Mouse (Mus musculus): Measurements from ENCODE around the gene Zfp507. TPM values are rescaled to one million over a fixed set of nuclear protein-coding genes. Genes with fewer than 3 reads are reported as not detected.

Zfp507 gene
- polyA plus RNA-seq, 1 experiment from 2014 or later = 18.8 TPM

- no peaks in the 10 kb centered on the region for H3K4me1 ChIP-seq
- no peak overlapping the region for H3K9ac ChIP-seq
- H3K9me3 ChIP-seq (replicated peaks) = no peaks in the 10 kb centered on the region
- 0 out of 2 replicates have a peak, but pooled peaks have one; percentile 29 for ATAC-seq (ENCODE audit: insufficient number of reproducible peaks, low FRiP score, low TSS enrichment, low read depth)
- no peak overlapping the region; the same call in 1 of the 2 replicates for H3K27ac ChIP-seq (replicated peaks)
- peaks cover 20% of the 10 kb centered on the region for H3K36me3 ChIP-seq
- WGBS = 57% methylated on average over 14 of the region's 14 CpGs
- no peak overlapping the region for H3K4me2 ChIP-seq (replicated peaks)
- no peaks in the 10 kb centered on the region for H3K27me3 ChIP-seq
- H3K4me3 ChIP-seq (replicated peaks) = no peak overlapping the region
Measured at GRCm38 (mm10) chr7:35733313-35734050, 69.3 kb downstream of the Zfp507 start.

GRCm38 (mm10) chr7:35732585-35733059, 70.2 kb downstream of the Zfp507 start:
- no peak overlapping the region for H3K27ac ChIP-seq (replicated peaks)
- no peak overlapping the region for H3K4me2 ChIP-seq (replicated peaks)
- no peak overlapping the region for H3K4me3 ChIP-seq (replicated peaks)
- no peak for ATAC-seq (ENCODE audit: insufficient number of reproducible peaks, low FRiP score, low TSS enrichment, low read depth)
- no peaks in the 10 kb centered on the region for H3K27me3 ChIP-seq
- H3K4me1 ChIP-seq = no peaks in the 10 kb centered on the region
- WGBS = 73% methylated on average over 9 of the region's 10 CpGs
- peaks cover 22% of the 10 kb centered on the region for H3K36me3 ChIP-seq
- no peaks in the 10 kb centered on the region for H3K9me3 ChIP-seq (replicated peaks)
- no peak overlapping the region for H3K9ac ChIP-seq

GRCm38 (mm10) chr7:35729621-35730031, 73.2 kb downstream of the Zfp507 start:
- H3K4me2 ChIP-seq (replicated peaks) = no peak overlapping the region
- no peaks in the 10 kb centered on the region for H3K27me3 ChIP-seq
- no peak for ATAC-seq (ENCODE audit: insufficient number of reproducible peaks, low FRiP score, low TSS enrichment, low read depth)
- no peaks in the 10 kb centered on the region for H3K4me1 ChIP-seq
- 80% methylated on average over 9 of the region's 9 CpGs for WGBS
- H3K4me3 ChIP-seq (replicated peaks) = no peak overlapping the region
- H3K9ac ChIP-seq = no peak overlapping the region
- no peak overlapping the region for H3K27ac ChIP-seq (replicated peaks)
- H3K36me3 ChIP-seq = peaks cover 27% of the 10 kb centered on the region
- no peaks in the 10 kb centered on the region for H3K9me3 ChIP-seq (replicated peaks)

GRCm38 (mm10) chr7:35728376-35728775, 74.4 kb downstream of the Zfp507 start:
- peaks cover 33% of the 10 kb centered on the region for H3K36me3 ChIP-seq
- ATAC-seq (ENCODE audit: insufficient number of reproducible peaks, low FRiP score, low TSS enrichment, low read depth) = no peak
- 88% methylated on average over 12 of the region's 12 CpGs for WGBS

GRCm38 (mm10) chr7:35723035-35723434, 79.8 kb downstream of the Zfp507 start:
- H3K4me2 ChIP-seq (replicated peaks) = no peak overlapping the region
- ATAC-seq (ENCODE audit: insufficient number of reproducible peaks, low FRiP score, low TSS enrichment, low read depth) = no peak
- peaks cover 58% of the 10 kb centered on the region for H3K36me3 ChIP-seq
- no peaks in the 10 kb centered on the region for H3K4me1 ChIP-seq
- H3K27me3 ChIP-seq = no peaks in the 10 kb centered on the region
- WGBS = 93% methylated on average over 2 of the region's 2 CpGs
- H3K9me3 ChIP-seq (replicated peaks) = no peaks in the 10 kb centered on the region
- H3K4me3 ChIP-seq (replicated peaks) = no peak overlapping the region
- no peak overlapping the region for H3K9ac ChIP-seq
- H3K27ac ChIP-seq (replicated peaks) = no peak overlapping the region

More at GRCm38 (mm10) chr7:35728376-35728775, 74.4 kb downstream of the Zfp507 start:
- H3K27ac ChIP-seq (replicated peaks) = no peak overlapping the region
- H3K27me3 ChIP-seq = no peaks in the 10 kb centered on the region
- no peak overlapping the region for H3K4me2 ChIP-seq (replicated peaks)
- H3K4me1 ChIP-seq = no peaks in the 10 kb centered on the region
- no peaks in the 10 kb centered on the region for H3K9me3 ChIP-seq (replicated peaks)
- no peak overlapping the region for H3K4me3 ChIP-seq (replicated peaks)
- H3K9ac ChIP-seq = no peak overlapping the region

Other genes starting within 250 kb of the Zfp507 start
- 49.5 and 50.0 TPM in 2 replicates for gene Nudt19, start 246.7 kb downstream of the Zfp507 start, polyA plus RNA-seq (2015; fragmentation: Nextera tagmentation; extraction: Ambion mirVana)
- 0.19 and 0.20 TPM in 2 replicates for gene Rgs9bp, start 217.4 kb downstream of the Zfp507 start, polyA plus RNA-seq (2015; fragmentation: Nextera tagmentation; extraction: Ambion mirVana)
- gene Ankrd27, start 216.8 kb downstream of the Zfp507 start, polyA plus RNA-seq (2015; fragmentation: Nextera tagmentation; extraction: Ambion mirVana) = 41.7 and 42.5 TPM in 2 replicates
- gene Pdcd5, start 155.5 kb downstream of the Zfp507 start, polyA plus RNA-seq (2015; fragmentation: Nextera tagmentation; extraction: Ambion mirVana) = 232 and 243 TPM in 2 replicates
- 22.8 and 26.0 TPM in 2 replicates for gene Dpy19l3, start 48.5 kb downstream of the Zfp507 start, polyA plus RNA-seq (2015; fragmentation: Nextera tagmentation; extraction: Ambion mirVana)